Mouse (Mus musculus) MEL (cell line): Measurements from ENCODE around the gene Ccl12. TPM values are rescaled to one million over a fixed set of nuclear protein-coding genes. Genes with fewer than 3 reads are reported as not detected.

Experiments used
- DNase-seq: peaks from one replicate; pipeline ENCODE4 v3.0.0; 2011; ENCODE audit warnings: low read depth, low spot score
- H3K27ac ChIP-seq: 2 replicates; pipeline ENCODE4 v1.5.1; 2012; ENCODE audit warnings: low read depth, mild to moderate bottlenecking, control low read depth, low read length, moderate library complexity; ENCODE audit not compliant: control insufficient read depth
- H3K27me3 ChIP-seq, 2 experiments: fragments of 150-350 bp in 1 of 2; sonication (generic) in 1 of 2; 2 replicates each; pipeline ENCODE4 v1.6.1; 2012; ENCODE audit warnings: low read length in 2 of 2, mild to moderate bottlenecking in 2 of 2, improper control_type of control experiment in 1 of 2, moderate library complexity in 1 of 2; ENCODE audit not compliant: insufficient read depth in 2 of 2, control insufficient read depth in 1 of 2
- H3K36me3 ChIP-seq, 2 experiments: 2 replicates each; pipeline ENCODE4 v1.6.1; 2012 to 2014; ENCODE audit warnings: low read length in 2 of 2, improper control_type of control experiment in 1 of 2, inconsistent platforms in 1 of 2, mild to moderate bottlenecking in 1 of 2; ENCODE audit not compliant: insufficient read depth in 2 of 2, control insufficient read depth in 1 of 2
- H3K4me1 ChIP-seq, 2 experiments: fragments of 150-350 bp in 1 of 2; sonication (generic) in 1 of 2; 2 replicates each; pipeline ENCODE4 v1.6.1; 2012; ENCODE audit warnings: low read length in 2 of 2, improper control_type of control experiment in 1 of 2, mild to moderate bottlenecking in 1 of 2; ENCODE audit not compliant: insufficient read depth in 2 of 2, control insufficient read depth in 1 of 2
- H3K4me3 ChIP-seq, 2 experiments: fragments of 150-350 bp in 1 of 2; sonication (generic) in 1 of 2; 2 replicates each; pipeline ENCODE4 v1.5.1; 2012; ENCODE audit warnings: low read depth in 2 of 2, low read length in 2 of 2, mild to moderate bottlenecking in 2 of 2, moderate library complexity in 2 of 2, control low read depth in 1 of 2, improper control_type of control experiment in 1 of 2; ENCODE audit not compliant: control insufficient read depth in 1 of 2, insufficient read depth in 1 of 2
- H3K79me2 ChIP-seq: 2 replicates; pipeline ENCODE4 v1.6.1; 2012; ENCODE audit warnings: mild to moderate bottlenecking, low read length, moderate library complexity; ENCODE audit not compliant: control insufficient read depth, poor library complexity, insufficient read depth
- H3K9ac ChIP-seq: 2 replicates; pipeline ENCODE4 v1.6.1; 2012; ENCODE audit warnings: low read depth, mild to moderate bottlenecking, control low read depth, low read length, moderate library complexity; ENCODE audit not compliant: control insufficient read depth, poor library complexity, severe bottlenecking
- H3K9me3 ChIP-seq: fragments of 150-350 bp; sonication (generic); replicated peaks from 2 replicates; pipeline ENCODE4 v1.6.1; 2012; ENCODE audit warnings: mild to moderate bottlenecking, low read length, improper control_type of control experiment, moderate library complexity; ENCODE audit not compliant: insufficient read depth
- BHLHE40 ChIP-seq: IDR thresholded peaks from 2 replicates; pipeline ENCODE4 v1.6.1; 2012; ENCODE audit warnings: low read depth, mild to moderate bottlenecking, inconsistent platforms, low read length, improper control_type of control experiment, borderline replicate concordance
- CHD2 ChIP-seq: IDR thresholded peaks from 2 replicates; pipeline ENCODE4 v1.6.1; 2011; ENCODE audit warnings: low read length, improper control_type of control experiment
- ETS1 ChIP-seq: IDR thresholded peaks from 2 replicates; pipeline ENCODE4 v1.6.1; 2012; ENCODE audit warnings: low read depth, mild to moderate bottlenecking, inconsistent platforms, low read length, improper control_type of control experiment, moderate library complexity
- GABPA ChIP-seq: IDR thresholded peaks from 2 replicates; pipeline ENCODE4 v1.6.1; 2012; ENCODE audit warnings: low read depth, mild to moderate bottlenecking, inconsistent platforms, low read length, improper control_type of control experiment, moderate library complexity
- MXI1 ChIP-seq: IDR thresholded peaks from 2 replicates; pipeline ENCODE4 v1.6.1; 2011; ENCODE audit warnings: mild to moderate bottlenecking, low read depth, low read length, improper control_type of control experiment
- MYB ChIP-seq: IDR thresholded peaks from 2 replicates; pipeline ENCODE4 v1.6.1; 2011; ENCODE audit warnings: mild to moderate bottlenecking, low read depth, low read length, improper control_type of control experiment
- MYC ChIP-seq: IDR thresholded peaks from 2 replicates; pipeline ENCODE4 v1.6.1; 2011; ENCODE audit warnings: low read depth, mild to moderate bottlenecking, low read length, improper control_type of control experiment, moderate library complexity
- POLR2AphosphoS5 ChIP-seq: IDR thresholded peaks from 2 replicates; pipeline ENCODE4 v1.6.1; 2012; ENCODE audit warnings: low read depth, borderline replicate concordance, mild to moderate bottlenecking, inconsistent platforms, low read length, moderate library complexity, mixed read lengths
- RAD21 ChIP-seq: IDR thresholded peaks from 2 replicates; pipeline ENCODE4 v1.6.1; 2011; ENCODE audit warnings: mild to moderate bottlenecking, low read depth, low read length, improper control_type of control experiment
- SMC3 ChIP-seq: IDR thresholded peaks from 2 replicates; pipeline ENCODE4 v1.6.1; 2011; ENCODE audit warnings: low read depth, low read length, improper control_type of control experiment
- TBP ChIP-seq: IDR thresholded peaks from 2 replicates; pipeline ENCODE4 v1.8.0; 2011; ENCODE audit warnings: low read depth, low read length, improper control_type of control experiment
- TCF12 ChIP-seq: IDR thresholded peaks from 2 replicates; pipeline ENCODE4 v1.6.1; 2014; ENCODE audit warnings: low read depth, mild to moderate bottlenecking, inconsistent platforms, low read length, improper control_type of control experiment, moderate library complexity
- USF2 ChIP-seq, 2 experiments: IDR thresholded peaks; 2 replicates each; pipeline ENCODE4 v1.6.1; 2011 to 2012; ENCODE audit warnings: improper control_type of control experiment in 2 of 2, low read length in 2 of 2, borderline replicate concordance in 1 of 2, inconsistent platforms in 1 of 2, low read depth in 1 of 2, mild to moderate bottlenecking in 1 of 2; ENCODE audit not compliant: insufficient read depth in 1 of 2
- ZC3H11A ChIP-seq: IDR thresholded peaks from 2 replicates; pipeline ENCODE4 v1.6.1; 2012; ENCODE audit warnings: low read depth, mild to moderate bottlenecking, inconsistent platforms, low read length, improper control_type of control experiment
- ZKSCAN1 ChIP-seq: IDR thresholded peaks from 2 replicates; pipeline ENCODE4 v1.6.1; 2012; ENCODE audit warnings: low read depth, mild to moderate bottlenecking, inconsistent platforms, low read length, improper control_type of control experiment, moderate library complexity
- ZNF384 ChIP-seq: IDR thresholded peaks from 2 replicates; pipeline ENCODE4 v1.6.1; 2012; ENCODE audit warnings: low read depth, mild to moderate bottlenecking, inconsistent platforms, low read length, improper control_type of control experiment
- polyA plus RNA-seq, 2 experiments: library from polyadenylated mRNA; stranded (reverse) in 1 of 2; unstranded in 1 of 2; fragments of >175 nt in 1 of 2; fragments of >200 nt in 1 of 2; gene quantifications; 2 replicates each; pipeline versions ENCODE4 v1.2.1 to v1.2.4; 2012; ENCODE audit warnings: low replicate concordance in 2 of 2, low read depth in 1 of 2; ENCODE audit not compliant: insufficient read length in 2 of 2, insufficient read depth in 1 of 2, missing spikeins in 1 of 2
- total RNA-seq: library from RNA; depleted of rRNA; stranded (reverse); fragments of 300-350 nt; gene quantifications from 2 replicates; pipeline ENCODE4 v1.2.3, GENCODE M21; 2012

The Ccl12 gene
- total and polyA plus RNA-seq, 3 experiments = not detected

DNA sequence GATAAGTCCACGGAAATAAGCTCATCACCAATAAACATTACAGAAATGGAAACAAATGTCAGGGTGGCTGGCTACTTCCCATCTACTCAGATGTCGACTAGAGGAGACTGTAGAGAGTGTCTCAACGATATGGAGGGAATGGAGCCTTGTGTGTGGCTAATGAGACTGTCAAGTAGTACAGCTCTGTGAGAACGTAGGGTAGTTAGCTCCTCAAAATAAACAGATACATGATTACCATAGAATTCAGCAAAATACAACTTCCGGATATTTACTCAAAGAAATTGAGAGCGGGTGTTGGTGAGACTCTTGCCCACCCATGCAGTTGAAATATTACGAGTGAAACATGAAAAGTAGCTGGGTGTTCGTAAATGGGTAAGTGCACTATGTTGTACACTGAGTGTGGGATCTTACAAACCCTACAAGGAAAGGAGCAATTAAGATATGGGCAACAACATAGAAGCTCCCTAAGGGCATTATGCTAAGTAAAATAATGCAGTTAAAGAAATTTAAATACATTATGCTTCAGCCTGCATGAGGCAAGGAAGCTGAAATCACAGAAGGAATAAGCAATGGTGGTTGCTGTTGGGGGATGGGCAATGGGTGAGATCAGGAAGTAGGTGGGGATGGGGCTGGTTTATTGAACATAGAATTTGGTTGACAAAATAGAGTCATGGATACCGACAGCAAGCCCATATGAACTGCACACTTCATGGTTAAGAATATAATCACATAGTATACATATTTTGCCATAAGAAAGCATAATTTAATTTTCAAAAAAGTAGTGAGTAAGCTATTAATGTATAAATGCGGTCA is 1.9 kb upstream of the Ccl12 start:
- no peaks in the 10 kb centered on the region; the same call in 1 of the 2 replicates for H3K9me3 ChIP-seq
- no peaks in the 10 kb centered on the region for H3K27me3 ChIP-seq
- no peak for TF ChIP-seq GABPA
- no peak for TF ChIP-seq CHD2
- TF ChIP-seq SMC3 = no peak
- no peak for TF ChIP-seq RAD21
- no peak for TF ChIP-seq USF2 (IDR thresholded peaks at IDR 0.05; ENCODE audit: borderline replicate concordance in 1 of 2, insufficient read depth in 1 of 2, low read depth in 1 of 2, low read length in 2 of 2)
- no peak for TF ChIP-seq TBP
- no peak for TF ChIP-seq ETS1
- no peaks in the 10 kb centered on the region for H3K79me2 ChIP-seq
- H3K27ac ChIP-seq = no peak overlapping the region
- no peak for DNase-seq
- H3K4me1 ChIP-seq = no peaks in the 10 kb centered on the region
- H3K36me3 ChIP-seq = no peaks in the 10 kb centered on the region
- H3K9ac ChIP-seq = no peak overlapping the region
- no peak overlapping the region for H3K4me3 ChIP-seq

DNA sequence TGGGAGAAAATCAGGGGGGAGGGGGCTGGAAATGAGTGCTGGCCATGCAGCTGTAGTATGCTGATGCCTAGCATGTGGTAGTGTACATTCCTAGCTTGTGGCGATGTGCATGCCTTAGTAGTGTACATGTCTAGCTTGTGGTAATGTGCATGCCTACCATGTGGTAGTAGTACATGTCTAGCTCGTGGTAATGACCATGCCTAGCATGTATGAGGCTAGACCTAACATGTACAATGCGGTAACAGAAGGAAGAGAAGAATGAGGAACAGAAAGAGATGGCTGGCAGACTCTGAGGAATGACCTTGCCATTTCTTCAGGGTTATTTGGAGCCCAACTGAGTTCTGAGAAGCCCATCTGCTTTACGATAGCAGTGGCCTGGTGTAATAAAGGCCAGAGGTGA is 558 bp upstream of the Ccl12 start:
- H3K27me3 ChIP-seq = no peaks in the 10 kb centered on the region
- no peak overlapping the region for H3K27ac ChIP-seq
- no peak overlapping the region for H3K9ac ChIP-seq
- no peak for TF ChIP-seq ZNF384
- no peak for TF ChIP-seq TBP
- TF ChIP-seq MYB = no peak
- no peak for TF ChIP-seq TCF12
- no peak for TF ChIP-seq MYC
- no peak for TF ChIP-seq ZKSCAN1
- TF ChIP-seq ZC3H11A = no peak
- TF ChIP-seq BHLHE40 = no peak
- TF ChIP-seq MXI1 = no peak
- TF ChIP-seq POLR2AphosphoS5 = no peak
- no peaks in the 10 kb centered on the region; the same call in 1 of the 2 replicates for H3K9me3 ChIP-seq
- no peaks in the 10 kb centered on the region for H3K4me1 ChIP-seq
- no peak overlapping the region for H3K4me3 ChIP-seq
- no peak for DNase-seq
- H3K36me3 ChIP-seq = no peaks in the 10 kb centered on the region
- no peaks in the 10 kb centered on the region for H3K79me2 ChIP-seq
